Mouse (Mus musculus) heart, postnatal 0 days (tissue): ENCODE results near the gene Hrasls5.

Experiments
- CTCF ChIP-seq: IDR thresholded peaks from 2 replicates; pipeline ENCODE4 v1.5.1; 2016; ENCODE audit warnings: antibody characterized with exemption, control low read depth, low read depth
- EP300 ChIP-seq: IDR thresholded peaks from 2 replicates; pipeline ENCODE4 v1.6.1; 2016; ENCODE audit warnings: antibody characterized with exemption, low read depth

DNA sequence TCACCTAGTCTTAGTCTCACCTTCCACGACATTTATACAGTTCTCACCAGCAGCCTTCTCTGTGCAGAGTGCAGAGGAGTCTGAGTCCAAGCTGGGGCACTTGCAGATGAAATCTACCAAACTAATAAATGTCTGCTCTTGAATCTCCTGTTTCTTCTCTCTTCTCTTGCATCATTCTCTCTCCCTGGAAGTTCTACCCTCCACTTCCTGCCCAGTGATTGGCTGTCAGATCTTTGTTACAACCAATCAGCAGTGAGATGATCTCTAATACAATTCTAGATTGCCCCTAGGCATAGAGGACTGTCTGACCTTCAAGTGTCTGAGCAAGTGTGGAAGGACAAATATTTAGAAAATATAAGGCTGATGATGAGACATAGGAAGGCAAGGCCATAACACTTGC, 36.2 kb upstream of the Hrasls5 start:
- TF ChIP-seq CTCF (no peak), EP300 (no peak)
